Mouse (Mus musculus) forelimb bud, embryonic 11.5 days (tissue): ENCODE data around the gene Gpr82.

Experiments
- DNase-seq: peaks from one replicate; pipeline ENCODE4 v3.0.0-alpha.2; 2012; ENCODE audit warnings: low read depth, low spot score

Gene Gpr82

DNA sequence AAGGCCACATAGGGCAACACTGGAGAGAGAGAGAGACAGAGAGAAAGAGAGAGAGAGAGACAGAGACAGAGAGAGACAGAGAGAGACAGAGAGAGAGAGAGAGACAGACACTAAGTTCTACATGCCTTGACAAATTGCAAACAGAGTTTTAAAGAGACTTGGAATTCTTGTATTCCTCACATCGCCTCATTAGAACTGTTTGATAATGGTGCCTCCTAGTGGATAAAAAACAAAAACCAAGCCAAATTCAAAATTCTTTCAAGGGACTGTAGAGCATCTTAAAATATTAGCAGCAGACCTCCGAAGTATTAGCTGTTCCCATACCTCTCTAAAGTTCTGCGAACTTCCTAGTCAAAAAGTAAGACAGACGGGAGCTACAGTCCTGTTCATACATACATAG, 30.7 kb downstream of the Gpr82 start:
- DNase-seq, result no peak

DNA sequence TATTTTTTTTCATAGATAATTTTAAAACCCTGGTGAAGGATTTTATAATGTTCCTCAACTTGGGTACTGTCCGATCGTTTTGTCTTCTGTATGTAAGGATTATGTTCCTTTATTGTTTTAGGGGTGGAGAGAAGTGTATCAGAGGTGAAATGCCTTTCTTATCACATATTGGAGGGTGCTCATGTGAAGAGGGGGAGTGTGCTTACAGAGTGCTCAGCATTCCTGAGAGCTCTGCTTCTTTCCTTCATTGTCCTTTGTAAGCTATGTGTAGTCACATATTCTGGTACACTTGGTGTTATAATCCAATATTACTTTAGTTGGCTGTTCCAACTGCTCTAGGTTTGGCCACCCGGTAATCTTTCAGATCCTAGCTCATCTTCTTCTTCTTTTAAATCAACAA, 39.5 kb downstream of the Gpr82 start:
- no peak for DNase-seq

DNA sequence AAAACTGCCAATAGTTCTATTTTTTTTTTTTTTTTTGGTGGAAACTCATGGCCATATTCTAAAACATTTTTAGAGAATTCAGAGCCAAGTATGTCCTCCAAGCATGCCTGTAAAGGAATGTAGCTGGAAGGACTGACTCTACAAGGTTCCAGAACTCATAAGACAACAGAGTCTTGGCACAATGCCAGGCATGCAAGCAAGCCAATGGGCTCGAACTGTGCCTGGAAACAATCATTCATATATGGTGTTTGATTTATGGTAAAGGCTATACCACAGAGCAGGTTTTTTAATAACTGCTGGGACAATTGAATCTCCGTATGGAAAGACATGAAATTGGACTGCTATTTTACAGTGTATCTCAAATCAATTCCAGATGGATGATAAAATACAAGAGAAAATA, 43.9 kb downstream of the Gpr82 start:
- DNase-seq, result peak; percentile 70

DNA sequence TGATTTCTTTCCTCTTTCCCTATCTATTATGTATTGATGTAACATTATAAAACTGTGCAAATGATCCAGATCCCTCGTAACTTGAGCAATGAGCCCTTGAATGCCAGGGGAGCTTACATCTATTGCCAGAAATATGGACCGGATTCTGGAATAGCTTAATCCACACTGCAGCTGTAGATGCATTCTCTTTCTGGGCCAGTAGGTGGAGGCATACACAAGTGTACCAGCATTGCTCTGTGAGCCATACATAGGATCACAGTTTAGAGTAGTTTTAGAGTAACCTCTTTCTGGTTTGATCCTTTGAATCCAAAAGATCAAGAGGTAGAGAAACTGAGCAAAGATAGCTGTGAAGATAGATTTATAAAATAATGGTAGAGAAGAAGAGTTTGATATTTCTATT, 49.0 kb downstream of the Gpr82 start:
- peak; percentile 43 for DNase-seq
